Mouse (Mus musculus) limb, embryonic 11.5 days (tissue): Measurements from ENCODE around the gene Sapcd1. TPM values are rescaled to one million over a fixed set of nuclear protein-coding genes. Genes with fewer than 3 reads are reported as not detected.
"Not testable (repeated sequence)": the region's sequence is repeated elsewhere in the genome, so short reads cannot be mapped to it uniquely, and the experiment has no call there.

Source experiments
- ATAC-seq: fragments of 200-750 bp; cut with Nextera tagmentation; 2 replicates; pipeline ENCODE4 v1.8.0; 2017; ENCODE audit warnings: low read depth; ENCODE audit not compliant: insufficient number of reproducible peaks, low FRiP score, low TSS enrichment
- DNase-seq: peaks from one replicate; pipeline ENCODE4 v3.0.0-alpha.2; 2015; ENCODE audit warnings: low spot score
- H3K27ac ChIP-seq: fragments of 300-500 bp; sonication (generic); replicated peaks from 2 replicates; pipeline ENCODE4 v1.5.1; 2014; ENCODE audit warnings: low read depth, mild to moderate bottlenecking, low read length
- H3K27me3 ChIP-seq: fragments of 300-500 bp; sonication (generic); 2 replicates; pipeline ENCODE4 v1.6.1; 2014; ENCODE audit warnings: mild to moderate bottlenecking, low read length, mixed read lengths; ENCODE audit not compliant: control insufficient read depth, insufficient read depth
- H3K36me3 ChIP-seq: fragments of 300-500 bp; sonication (generic); 2 replicates; pipeline ENCODE4 v1.6.1; 2014; ENCODE audit warnings: mild to moderate bottlenecking, low read length, moderate library complexity, mixed read lengths; ENCODE audit not compliant: control insufficient read depth, insufficient read depth
- H3K4me1 ChIP-seq: fragments of 300-500 bp; sonication (generic); 2 replicates; pipeline ENCODE4 v1.6.1; 2014; ENCODE audit warnings: low read length, mixed read lengths; ENCODE audit not compliant: control insufficient read depth, insufficient read depth
- H3K4me2 ChIP-seq: fragments of 300-500 bp; sonication (generic); 2 replicates; pipeline ENCODE4 v1.6.1; 2014; ENCODE audit warnings: low read depth, mild to moderate bottlenecking, moderate library complexity; ENCODE audit not compliant: severe bottlenecking
- H3K4me3 ChIP-seq: fragments of 300-500 bp; sonication (generic); 2 replicates; pipeline ENCODE4 v1.5.1; 2014; ENCODE audit warnings: low read depth, low read length
- H3K9ac ChIP-seq: fragments of 300-500 bp; sonication (generic); 2 replicates; pipeline ENCODE4 v1.6.1; 2014; ENCODE audit warnings: mild to moderate bottlenecking, low read length
- H3K9me3 ChIP-seq: fragments of 300-500 bp; sonication (generic); 2 replicates; pipeline ENCODE4 v1.6.1; 2016; ENCODE audit warnings: low read length; ENCODE audit not compliant: control insufficient read depth
- WGBS: fragments of 180-500 bp; shearing (Covaris S2); extraction: QIAGEN DNeasy Blood & Tissue Kit; methylation state at CpG from one replicate; pipeline ENCODE4 v1.1.7; 2014; 5-methylcytosine and 5-hydroxymethylcytosine counted together
- polyA plus RNA-seq: library from polyadenylated mRNA; unstranded; fragments of >200 nt; fragmentation: Nextera tagmentation; extraction: Ambion mirVana; gene quantifications from 2 replicates; pipeline ENCODE4 v1.2.1, GENCODE M21; 2014

Sapcd1 gene
- polyA plus RNA-seq, 1 experiment from 2014 or later = 1.4 TPM

GRCm38 (mm10) chr17:35043794-35044193, 16.0 kb upstream of the Sapcd1 start:
- no peak overlapping the region for H3K4me3 ChIP-seq
- no peak overlapping the region for H3K4me2 ChIP-seq
- DNase-seq (no peak), ATAC-seq (no peak)
- H3K9me3 ChIP-seq = no peaks in the 10 kb centered on the region
- 90% methylated on average over 4 of the region's 4 CpGs for WGBS
- H3K27ac ChIP-seq = no peak overlapping the region
- no peaks in the 10 kb centered on the region for H3K36me3 ChIP-seq
- no peaks in the 10 kb centered on the region for H3K27me3 ChIP-seq
- H3K9ac ChIP-seq = no peak overlapping the region
- peaks cover 11% of the 10 kb centered on the region for H3K4me1 ChIP-seq

- H3K36me3 ChIP-seq = no peaks in the 10 kb centered on the region
- no peak overlapping the region for H3K9ac ChIP-seq
- H3K27me3 ChIP-seq = no peaks in the 10 kb centered on the region
- H3K27ac ChIP-seq = no peak overlapping the region
- 83% methylated on average over 11 of the region's 11 CpGs for WGBS
- no peaks in the 10 kb centered on the region for H3K9me3 ChIP-seq
- ATAC-seq (no peak), DNase-seq (no peak)
- no peak overlapping the region for H3K4me2 ChIP-seq
- H3K4me3 ChIP-seq = no peak overlapping the region
- H3K4me1 ChIP-seq = no peaks in the 10 kb centered on the region
Observed at GRCm38 (mm10) chr17:35039121-35039873, 11.5 kb upstream of the Sapcd1 start.

GRCm38 (mm10) chr17:35034896-35035295, 7.1 kb upstream of the Sapcd1 start:
- no peaks in the 10 kb centered on the region for H3K9me3 ChIP-seq
- DNase-seq (no peak), ATAC-seq (no peak)
- 77% methylated on average over 6 of the region's 6 CpGs for WGBS
- no peak overlapping the region for H3K9ac ChIP-seq
- no peak overlapping the region for H3K27ac ChIP-seq
- H3K4me1 ChIP-seq = no peaks in the 10 kb centered on the region; the same call in 1 of the 2 replicates
- H3K4me3 ChIP-seq = no peak overlapping the region
- H3K36me3 ChIP-seq = no peaks in the 10 kb centered on the region
- no peak overlapping the region for H3K4me2 ChIP-seq
- no peaks in the 10 kb centered on the region for H3K27me3 ChIP-seq

- not testable (repeated sequence) for H3K4me3 ChIP-seq, H3K36me3 ChIP-seq, H3K4me2 ChIP-seq, H3K27me3 ChIP-seq, H3K27ac ChIP-seq, ATAC-seq, DNase-seq, H3K9ac ChIP-seq, H3K9me3 ChIP-seq, H3K4me1 ChIP-seq
- WGBS = 76% methylated on average over 1 of the region's 1 CpGs
Observed at GRCm38 (mm10) chr17:35033703-35034102, 5.9 kb upstream of the Sapcd1 start.

- no peak overlapping the region for H3K4me3 ChIP-seq
- peaks cover 5% of the 10 kb centered on the region for H3K4me1 ChIP-seq
- no peaks in the 10 kb centered on the region for H3K36me3 ChIP-seq
- no peak overlapping the region; the same call in 1 of the 2 replicates for H3K4me2 ChIP-seq
- H3K9me3 ChIP-seq = no peaks in the 10 kb centered on the region
- no peaks in the 10 kb centered on the region for H3K27me3 ChIP-seq
- ATAC-seq = no peak
- 73% methylated on average over 8 of the region's 8 CpGs for WGBS
- H3K27ac ChIP-seq = no peak overlapping the region
- no peak overlapping the region for H3K9ac ChIP-seq
- DNase-seq = no peak
Observed at GRCm38 (mm10) chr17:35032323-35032870, 4.6 kb upstream of the Sapcd1 start.

GRCm38 (mm10) chr17:35031880-35032279, 4.1 kb upstream of the Sapcd1 start:
- Histone ChIP-seq H3K9me3 (no peaks in the 10 kb centered on the region), H3K27ac (no peak overlapping the region), H3K4me3 (no peak overlapping the region), H3K36me3 (no peaks in the 10 kb centered on the region), H3K9ac (no peak overlapping the region), H3K27me3 (no peaks in the 10 kb centered on the region), H3K4me1 (peaks cover 8% of the 10 kb centered on the region), H3K4me2 (no peak overlapping the region)
- no peak for DNase-seq
- ATAC-seq = no peak
- 86% methylated on average over 7 of the region's 7 CpGs for WGBS

- ATAC-seq (no peak), DNase-seq (no peak)
- WGBS = 88% methylated on average over 11 of the region's 11 CpGs
- Histone ChIP-seq H3K4me2 (no peak overlapping the region), H3K9me3 (no peaks in the 10 kb centered on the region), H3K9ac (no peak overlapping the region), H3K36me3 (no peaks in the 10 kb centered on the region), H3K4me3 (no peak overlapping the region), H3K4me1 (peaks cover 8% of the 10 kb centered on the region), H3K27ac (no peak overlapping the region), H3K27me3 (no peaks in the 10 kb centered on the region)
Observed at GRCm38 (mm10) chr17:35031272-35031671, 3.5 kb upstream of the Sapcd1 start.

- H3K27ac ChIP-seq = no peak overlapping the region
- ATAC-seq (no peak), DNase-seq (no peak)
- 35% methylated on average over 19 of the region's 19 CpGs for WGBS
- H3K4me2 ChIP-seq = 0 out of 2 replicates have a peak overlapping the region, but pooled peaks have one; percentile 0
- no peaks in the 10 kb centered on the region for H3K27me3 ChIP-seq
- H3K4me3 ChIP-seq = no peak overlapping the region
- no peaks in the 10 kb centered on the region for H3K36me3 ChIP-seq
- H3K9me3 ChIP-seq = no peaks in the 10 kb centered on the region
- no peak overlapping the region for H3K9ac ChIP-seq
- peaks cover 8% of the 10 kb centered on the region for H3K4me1 ChIP-seq
Observed at GRCm38 (mm10) chr17:35029691-35030532, 2.1 kb upstream of the Sapcd1 start.
